Mouse (Mus musculus) right cerebral cortex, postnatal 4 days (tissue): ENCODE data around the gene Spata13.
A peak's percentile ranks its signal among the peaks of the same experiment; 100 is the strongest.

ENCODE experiments used
- DNase-seq: peaks from one replicate; pipeline ENCODE4 v3.0.0-alpha.2; 2022

The Spata13 gene

DNA sequence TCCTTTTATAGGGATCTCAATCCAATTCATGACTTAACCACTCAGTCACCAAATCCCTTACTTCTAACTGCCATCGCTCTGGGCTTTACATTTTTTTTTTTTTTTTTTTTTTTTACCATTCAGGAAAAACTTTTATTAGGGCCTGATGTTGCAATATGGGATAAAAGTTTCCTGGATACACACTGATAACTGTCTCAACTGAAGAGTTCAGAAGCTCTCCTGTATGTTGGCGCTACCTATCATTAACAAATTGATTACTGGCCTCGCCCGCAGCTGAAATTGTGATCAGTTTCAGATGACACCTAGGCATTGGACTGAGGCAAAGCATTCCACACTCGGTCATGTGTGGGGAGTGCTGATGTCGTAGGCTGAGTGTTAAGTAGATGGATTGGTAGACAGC, 7.3 kb downstream of the Spata13 start:
- DNase-seq: no peak

DNA sequence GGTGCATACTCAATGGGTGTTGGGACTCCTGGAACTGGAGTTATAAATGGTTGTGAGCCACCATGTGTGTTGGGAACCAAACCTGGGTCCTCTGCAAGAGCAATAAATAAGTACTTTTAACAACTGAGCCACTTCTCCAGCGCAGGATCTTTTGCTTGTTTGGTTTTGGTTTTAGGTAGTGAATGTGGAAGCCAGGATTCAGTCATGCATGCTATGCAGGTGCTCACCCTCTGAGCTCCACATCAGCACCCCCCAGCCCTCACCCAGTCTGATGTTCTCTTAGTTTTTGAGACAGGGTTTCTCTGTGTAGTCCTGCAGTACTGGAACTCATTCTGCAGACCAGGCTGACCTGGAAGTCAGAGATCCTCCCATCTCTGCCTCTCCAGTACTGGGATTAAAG, 8.3 kb downstream of the Spata13 start:
- DNase-seq: no peak

DNA sequence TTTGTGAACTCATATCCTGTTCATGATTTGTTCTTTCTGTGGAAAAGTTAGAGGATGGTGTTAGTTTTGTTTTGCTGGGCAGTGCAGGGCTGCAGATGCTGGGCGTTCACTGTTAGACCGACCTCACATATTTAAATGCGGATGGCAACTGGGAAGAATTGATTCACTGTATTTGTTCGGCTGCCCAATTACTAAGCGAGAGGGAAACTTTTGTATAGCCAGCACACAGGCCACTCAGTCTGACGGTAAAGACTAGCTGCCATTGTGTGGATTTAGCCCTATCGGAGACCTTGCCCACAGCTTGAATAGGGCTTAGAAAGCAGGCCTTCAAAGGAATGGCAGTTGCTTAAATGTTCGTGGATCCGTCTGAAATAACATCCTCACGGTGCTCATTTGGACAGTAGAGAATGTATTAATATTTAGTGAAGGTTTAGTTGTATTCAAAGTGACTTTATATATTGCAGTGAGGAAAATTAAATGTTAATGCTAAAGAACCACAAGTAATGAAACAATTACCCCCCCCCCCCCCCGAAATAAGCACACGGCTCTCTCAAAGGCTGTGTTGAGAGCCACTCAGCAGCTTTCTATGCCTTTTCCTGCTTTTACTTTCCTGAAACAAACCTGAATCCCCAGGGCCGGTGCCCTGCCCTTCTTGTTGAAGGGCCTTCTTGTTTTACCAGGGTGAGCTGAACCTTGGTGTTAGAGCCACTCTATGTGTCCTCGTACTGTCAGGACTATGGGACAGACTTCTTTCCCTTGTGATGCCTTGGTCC, 9.5 kb downstream of the Spata13 start:
- DNase-seq: no peak

DNA sequence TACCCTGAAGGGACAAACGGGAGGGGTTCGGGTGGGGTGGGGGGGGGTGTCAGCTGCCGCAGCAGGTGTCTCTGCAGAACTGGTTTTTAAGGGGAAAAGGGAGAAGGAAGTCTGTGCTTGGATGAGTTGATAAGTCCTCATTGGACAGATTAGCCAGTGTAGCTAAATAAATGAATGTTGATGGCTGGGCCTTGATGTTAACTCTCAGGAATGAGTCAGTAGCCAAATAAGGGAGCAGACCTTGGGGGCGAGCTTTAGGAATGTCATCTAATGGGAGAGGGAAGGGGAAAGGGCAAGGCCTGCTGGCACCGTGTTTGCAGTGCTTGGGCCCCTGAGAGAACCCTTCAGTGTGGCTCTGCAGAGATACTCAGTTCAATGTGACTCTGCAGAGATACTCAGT, 12.6 kb downstream of the Spata13 start:
- no peak for DNase-seq

DNA sequence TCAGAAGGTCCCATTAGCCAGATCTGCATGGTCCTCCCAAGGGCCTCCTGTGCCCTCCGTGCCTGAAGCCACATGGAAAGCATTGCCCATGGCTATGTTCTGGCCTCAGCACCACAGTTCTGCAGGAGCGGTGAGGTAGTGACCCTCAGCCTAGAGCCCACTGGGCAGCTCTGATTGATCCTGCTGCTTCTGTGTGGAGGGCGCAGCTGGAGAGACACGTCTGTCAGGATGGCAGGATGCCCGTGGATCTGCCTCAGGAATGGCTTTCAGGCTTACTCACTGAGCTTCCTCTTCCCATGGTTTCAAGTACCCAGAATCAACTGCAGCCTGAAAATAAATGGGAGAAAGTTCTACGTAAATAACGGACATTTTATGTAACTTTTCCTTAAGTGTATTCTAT, 14.1 kb downstream of the Spata13 start:
- no peak for DNase-seq

DNA sequence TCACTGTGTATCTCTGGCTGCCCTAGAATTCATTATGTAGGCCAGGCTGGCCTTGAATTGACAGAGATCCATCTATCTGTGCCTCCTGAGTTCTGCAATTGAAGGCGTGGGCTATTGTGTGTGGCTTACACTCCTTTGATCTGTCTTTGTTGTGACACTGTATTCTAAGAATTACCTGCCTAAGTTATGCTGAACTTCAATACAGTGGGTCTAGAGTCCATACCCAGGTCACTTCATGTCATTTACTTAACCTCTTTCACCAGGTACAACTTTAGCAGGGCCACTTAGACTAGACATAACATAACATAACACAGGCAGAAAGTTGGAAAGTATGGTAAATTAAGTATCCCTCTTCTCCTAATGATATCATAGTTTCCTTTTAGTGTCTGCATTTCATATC, 15.2 kb downstream of the Spata13 start:
- no peak for DNase-seq

DNA sequence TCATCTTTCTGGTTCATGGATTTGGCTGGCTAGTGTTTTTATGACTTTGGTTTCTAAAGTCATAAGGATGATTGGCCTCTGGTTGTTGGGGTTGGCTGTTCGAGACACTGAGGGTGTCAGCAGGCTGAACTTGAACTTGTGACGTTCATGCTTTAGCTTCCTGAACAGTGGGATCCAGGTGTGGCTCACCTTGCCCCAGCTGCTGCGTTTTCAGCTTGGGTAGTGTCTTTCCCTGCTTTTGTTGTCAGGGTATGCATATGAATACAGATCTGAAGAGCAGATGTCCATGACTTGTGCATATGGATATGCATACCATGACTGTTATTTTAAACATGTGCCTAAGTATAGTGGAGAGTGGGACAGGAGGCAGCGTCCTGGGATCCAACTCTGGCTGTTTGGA, 19.4 kb downstream of the Spata13 start:
- no peak for DNase-seq

DNA sequence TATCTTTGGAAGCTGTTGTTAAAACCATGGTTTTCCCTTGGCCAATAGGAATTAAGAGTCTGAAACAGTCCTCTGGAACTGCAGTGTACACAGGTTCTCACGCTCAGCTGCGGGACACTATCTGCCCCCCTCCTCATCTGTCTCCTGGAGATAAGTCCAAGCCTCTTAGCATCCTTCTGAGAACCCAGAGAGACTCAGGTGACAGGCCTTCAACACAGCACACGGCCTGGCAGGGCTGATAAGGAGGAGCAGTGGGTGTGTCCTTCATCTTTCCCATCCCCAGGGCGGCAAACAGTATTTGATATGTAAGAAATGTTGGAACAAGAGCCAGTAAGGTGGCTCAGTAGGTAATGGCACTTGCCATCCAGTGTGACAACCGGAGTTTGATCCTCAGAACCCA, 20.2 kb downstream of the Spata13 start:
- DNase-seq: no peak

DNA sequence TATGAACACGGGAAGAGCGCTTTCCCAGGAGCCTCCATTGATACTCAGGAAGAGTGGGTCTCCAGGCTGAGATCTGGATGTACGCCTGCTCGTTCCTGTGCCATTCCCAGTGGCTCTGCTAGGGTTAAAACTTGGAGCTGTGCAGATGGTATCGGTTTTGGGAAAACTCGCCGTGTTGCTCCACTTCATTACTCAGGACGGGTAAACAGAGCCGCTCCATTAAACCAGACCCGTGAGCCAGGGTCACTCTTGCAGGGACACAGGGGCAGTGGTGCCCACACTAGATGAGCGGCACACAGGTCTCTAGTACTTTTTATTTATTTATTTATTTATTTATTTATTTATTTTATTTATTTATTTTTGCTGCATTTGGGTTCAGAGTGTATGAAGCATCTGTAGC, 20.9 kb downstream of the Spata13 start:
- no peak for DNase-seq

DNA sequence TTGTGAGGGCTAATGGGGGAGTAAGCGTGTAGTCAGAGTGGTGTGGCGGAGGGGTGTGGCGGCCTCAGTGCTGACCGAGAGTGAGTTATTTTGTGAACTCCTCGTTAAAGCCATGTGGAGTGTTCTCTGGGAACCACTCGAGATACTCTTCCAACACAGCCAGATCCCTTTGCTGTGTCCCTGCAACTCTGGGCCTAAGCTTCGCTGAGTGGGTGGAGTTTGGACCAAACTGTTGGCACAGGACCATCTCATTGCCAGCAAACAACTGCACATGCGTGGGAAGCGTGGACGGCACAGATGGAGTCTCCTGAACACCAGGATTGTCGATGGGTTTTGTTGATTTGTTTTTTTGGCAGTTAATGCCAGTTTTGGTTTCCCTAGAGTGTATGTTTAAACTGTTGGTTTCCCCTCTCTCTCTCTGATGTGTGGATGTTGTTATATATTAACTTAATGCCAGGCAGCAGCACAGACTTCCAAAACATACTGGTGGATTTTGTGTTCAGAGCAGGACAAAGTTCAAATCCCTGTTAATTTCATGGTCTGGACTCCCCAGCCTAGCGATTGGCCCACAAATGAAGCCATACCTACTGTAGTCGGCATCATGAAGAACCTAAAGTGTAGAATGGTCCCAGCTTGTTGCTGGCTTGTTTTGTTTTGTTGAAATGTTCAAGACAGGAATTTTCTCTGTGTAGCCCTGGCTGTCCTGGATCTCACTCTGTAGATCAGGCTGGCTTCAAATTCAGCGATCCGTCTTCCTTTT, 22.3 kb downstream of the Spata13 start:
- peak; percentile 42 for DNase-seq

DNA sequence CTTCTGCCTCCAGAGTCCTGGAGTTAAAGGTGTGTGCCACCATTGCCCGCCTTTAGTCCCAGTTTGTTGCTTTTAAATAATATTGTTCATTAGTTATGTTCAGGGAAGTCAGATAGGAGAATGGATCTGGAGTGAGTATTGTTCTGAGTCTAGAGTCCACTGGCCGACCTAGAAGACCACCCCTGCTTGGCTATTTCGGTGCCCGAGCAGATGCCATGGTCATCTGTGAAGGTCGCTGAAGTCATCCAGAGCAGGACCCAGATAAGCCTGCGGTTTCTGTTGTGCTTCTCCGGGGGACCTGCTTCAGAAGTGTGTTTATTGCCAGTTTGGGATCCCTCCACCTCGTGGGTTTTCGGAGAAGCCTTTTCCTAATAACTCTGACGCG, 22.9 kb downstream of the Spata13 start:
- DNase-seq: no peak

DNA sequence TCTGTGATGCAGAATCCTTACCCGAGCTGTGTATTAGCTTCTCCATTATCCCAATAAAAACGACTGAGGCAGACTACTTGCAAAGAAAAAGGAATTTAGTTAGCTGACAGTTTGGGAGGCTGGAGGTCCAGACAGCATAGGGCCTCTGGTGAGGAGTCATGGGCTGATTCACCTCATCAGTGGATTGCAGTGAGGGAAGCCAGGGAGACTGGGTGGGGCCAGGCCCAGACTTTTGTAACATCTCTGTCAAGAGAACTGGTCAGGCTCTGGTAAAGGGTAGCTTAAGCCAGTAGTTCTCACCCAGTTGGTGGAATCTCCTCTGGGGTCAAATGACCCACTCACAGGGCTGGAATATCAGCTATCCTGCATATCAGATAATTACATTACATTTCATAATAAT, 24.1 kb downstream of the Spata13 start:
- no peak for DNase-seq

DNA sequence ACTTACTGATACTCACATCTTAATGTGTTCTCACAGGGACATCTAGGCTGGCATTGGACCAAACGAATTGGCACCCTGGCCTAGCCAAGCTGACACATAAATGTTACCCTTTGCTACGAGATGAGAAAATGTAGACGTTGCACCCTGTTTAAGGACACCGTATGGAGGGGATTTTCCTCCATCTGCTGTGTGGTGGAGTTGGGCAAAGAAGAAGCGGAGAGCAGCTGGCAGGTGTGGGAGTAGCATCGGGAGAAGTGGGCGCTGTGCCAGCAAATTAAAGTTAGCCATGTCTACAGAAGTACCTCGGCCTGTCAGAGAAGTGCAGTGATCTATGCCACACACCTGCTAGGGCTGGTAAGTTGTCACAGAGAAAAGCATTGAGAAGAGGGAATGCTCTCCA, 25.7 kb downstream of the Spata13 start:
- peak; percentile 67 for DNase-seq

DNA sequence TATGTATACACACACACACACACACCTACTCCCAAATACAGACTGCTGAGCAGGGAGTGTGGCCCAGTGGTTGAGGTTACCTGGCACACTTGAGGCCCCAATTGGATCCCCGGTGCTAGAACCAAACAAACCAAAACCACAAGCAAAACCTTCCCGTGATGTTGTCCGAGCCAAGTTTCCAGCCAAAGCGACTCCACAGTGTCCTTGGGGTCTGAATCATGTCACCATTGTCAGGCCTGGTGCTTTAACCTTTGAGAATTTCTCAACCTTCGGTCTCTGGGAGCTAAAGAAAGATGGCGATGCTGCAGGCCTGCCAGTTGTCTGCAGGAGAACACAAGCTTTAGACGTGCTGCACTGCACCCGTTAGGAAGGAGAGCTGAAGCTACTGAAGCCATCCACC, 26.8 kb downstream of the Spata13 start:
- DNase-seq: no peak

DNA sequence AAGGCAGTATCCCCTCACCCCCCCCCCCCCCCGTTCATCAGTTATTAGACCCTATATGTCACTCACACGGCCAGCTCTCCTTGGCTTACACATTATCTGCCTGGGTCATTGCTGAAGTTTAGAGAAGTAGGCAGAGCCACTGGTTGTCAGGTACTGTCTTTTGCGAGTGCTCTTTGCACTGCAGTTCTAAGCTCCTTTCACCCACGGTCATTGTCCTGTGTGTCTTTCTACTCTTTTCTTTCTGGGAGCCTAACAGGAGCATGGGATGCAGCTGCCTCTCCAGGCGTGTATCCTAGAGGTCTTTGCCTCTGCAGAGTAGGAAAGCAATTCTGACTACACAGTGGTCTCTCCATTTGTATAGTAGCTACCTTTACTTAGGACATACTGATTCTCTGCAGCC, 27.5 kb downstream of the Spata13 start:
- DNase-seq: no peak

DNA sequence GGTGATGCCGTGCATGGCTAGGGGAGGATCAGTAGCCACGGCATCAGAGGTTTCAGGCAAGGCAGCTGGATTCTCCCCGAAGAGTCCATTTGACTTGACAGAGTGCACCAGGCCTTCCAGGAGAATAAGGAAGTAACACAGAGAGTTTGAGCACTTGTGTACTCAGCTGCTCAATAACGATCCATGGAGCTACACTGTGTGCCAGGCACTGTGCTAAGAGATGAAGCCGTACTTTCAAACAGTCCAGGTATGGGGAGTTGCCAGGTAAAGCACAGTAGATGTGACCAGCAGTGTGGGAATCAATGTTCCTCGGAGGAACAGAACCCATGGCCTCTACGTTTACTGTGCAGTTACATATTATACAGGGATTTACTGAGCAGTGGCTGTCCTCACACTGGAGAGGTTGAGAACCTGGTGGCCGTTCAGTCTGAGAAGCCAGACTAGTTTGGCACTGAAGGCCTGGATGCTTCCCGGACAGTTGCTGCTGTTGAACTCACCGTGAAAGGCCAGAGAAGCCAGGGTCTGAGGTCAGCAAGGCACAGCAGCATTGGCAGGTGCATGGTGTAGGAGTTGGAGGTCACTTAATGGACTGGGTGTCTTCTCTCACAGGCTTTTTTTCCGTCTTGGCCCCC, 29.6 kb downstream of the Spata13 start:
- no peak for DNase-seq

DNA sequence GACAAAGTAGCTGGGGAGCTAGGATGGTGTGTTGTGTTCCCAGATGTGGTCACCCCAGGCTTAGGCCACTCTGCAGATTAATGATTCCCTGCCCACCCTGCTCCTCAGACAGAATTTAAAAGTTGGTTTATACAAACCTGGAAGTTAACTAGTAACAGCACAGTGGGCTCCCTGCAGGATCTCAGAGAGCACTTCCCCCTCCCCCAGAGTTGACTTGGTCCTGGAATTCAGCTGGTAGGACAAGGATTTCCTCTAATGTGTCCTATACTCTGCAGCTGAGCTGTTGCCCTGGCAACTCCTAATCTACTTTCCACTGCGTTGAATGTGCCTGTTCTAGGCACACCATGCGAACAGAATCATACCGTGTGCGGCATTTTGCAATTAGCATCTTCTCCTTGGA, 30.8 kb downstream of the Spata13 start:
- DNase-seq: no peak

DNA sequence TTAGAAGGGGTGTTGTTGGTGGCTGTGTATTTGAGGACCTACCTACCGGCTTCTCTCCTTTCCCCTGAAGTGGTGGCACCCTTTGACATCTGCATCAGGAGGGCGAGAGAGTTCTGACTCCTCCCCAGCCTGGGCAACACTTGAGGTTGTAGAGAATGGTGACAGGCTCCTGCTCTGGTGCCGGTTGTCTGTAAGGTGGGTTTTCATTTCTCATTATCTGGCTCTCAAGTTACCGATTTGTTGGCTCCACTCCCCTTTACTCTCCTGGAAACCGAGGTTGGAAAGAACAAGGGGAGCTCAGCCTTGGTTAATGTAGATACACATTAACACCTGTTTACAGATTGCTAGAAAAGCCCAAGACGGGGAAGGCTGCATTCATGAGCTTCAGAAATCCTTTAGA, 31.5 kb downstream of the Spata13 start:
- DNase-seq: no peak

DNA sequence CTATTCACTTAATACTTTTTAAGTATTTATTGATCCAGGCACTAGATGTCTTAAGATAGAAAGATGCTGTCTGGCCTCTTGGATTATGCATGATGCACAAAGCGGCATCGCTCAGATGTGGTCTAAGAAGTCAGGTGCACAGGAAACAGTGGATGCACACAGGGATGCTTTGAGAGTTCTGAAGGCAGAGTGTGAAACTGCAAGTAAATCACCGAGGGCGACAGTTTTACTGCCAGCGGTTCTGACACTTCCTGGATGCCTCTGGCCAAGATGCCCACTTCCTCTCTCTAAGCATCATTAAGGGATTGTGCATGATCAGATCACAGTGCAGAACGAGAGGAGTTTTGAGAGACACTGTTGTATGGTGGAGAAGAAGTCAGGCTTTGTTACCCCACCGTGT, 32.5 kb downstream of the Spata13 start:
- no peak for DNase-seq

DNA sequence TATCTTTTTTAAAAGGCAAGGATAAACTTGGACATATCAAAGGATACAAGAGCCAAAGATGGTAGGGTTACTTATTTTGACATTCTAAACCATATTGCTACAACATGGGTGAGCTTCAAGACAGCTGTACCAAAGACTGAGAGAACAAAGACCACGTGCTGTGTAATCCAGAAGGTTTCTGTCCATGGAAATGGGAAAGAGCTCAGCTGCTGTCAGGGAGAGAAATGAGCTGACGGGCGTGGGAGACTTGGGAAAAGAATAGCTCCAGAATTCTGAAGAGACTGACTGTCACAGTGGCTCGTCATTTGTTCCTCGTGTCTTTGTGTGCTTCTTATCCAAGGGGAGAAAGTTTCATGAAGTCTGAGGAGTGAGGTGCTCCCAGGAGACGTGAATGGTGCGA, 36.4 kb downstream of the Spata13 start:
- no peak for DNase-seq

DNA sequence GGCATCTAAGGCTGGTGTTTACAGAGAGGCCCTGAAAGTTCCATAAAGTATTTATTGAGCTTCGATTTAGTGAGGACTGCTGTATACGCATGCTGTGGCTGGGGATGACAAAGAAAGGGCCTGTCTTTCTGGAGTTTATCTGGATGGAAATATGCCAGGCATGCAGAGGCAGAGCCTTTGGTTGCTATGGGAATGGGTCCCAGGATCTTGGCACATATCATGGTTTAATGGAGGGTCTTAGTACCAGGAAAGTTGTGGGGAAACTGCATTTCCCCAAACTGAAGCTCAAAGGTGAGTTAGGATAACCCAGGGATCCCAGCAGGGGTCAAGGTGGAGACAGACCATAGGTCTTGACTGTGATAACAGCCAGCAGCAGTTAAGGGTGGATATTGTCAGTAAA, 37.7 kb downstream of the Spata13 start:
- DNase-seq: no peak

DNA sequence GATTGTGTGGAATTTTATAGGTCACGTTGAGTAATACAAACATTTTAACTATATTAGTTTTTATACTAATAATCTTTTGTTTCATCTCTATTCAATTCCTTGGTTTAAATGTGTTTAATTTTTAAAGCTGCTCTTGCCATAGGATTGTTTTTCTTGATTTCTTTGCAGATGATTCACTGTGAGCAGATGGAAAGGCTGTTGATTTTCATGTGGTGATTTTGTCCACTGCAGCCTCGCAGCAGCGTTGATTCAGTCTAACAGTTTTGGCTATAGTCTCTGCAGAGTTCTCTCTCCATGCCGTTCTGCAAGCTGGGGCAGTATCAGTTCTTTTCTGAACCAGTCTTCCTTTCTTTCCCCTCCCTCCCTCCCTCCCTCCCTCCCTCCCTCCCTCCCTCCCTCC, 41.9 kb downstream of the Spata13 start:
- no peak for DNase-seq

DNA sequence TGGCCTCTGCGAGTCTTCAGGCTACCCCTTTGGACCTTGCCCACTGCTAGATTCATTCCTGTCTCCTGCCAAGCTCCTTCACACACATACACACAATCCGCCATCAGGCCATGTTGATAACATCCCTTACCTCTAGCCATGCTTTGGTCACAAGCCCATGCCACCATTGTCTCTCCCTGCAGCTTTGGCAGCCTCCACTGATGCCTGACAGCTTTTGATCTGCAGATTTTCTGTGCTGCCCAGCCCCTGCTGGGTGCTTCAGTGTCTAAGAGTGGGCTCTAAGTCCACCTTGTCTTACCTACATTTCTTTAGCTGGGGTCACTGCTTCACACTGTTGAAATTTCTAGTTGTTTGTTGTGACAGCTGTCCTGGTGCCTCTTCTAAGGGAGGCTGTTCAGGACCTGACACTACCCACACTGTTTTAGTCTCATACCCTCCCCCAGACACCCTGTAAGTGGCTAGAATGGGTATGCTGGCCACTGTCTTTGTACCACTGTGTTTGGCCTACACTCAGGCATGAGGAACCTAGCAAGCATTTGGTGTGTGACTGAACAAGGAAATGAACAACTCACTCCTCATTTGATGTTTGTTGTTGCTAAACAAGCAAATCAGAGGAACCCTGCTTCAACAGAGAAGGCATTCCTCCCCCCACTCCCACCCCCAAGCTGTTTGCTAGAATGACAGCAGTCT, 43.0 kb downstream of the Spata13 start:
- no peak for DNase-seq
